Mouse (Mus musculus) adrenal gland, postnatal 4 days (tissue): ENCODE data around the gene Mapt. TPM values are rescaled to one million over a fixed set of nuclear protein-coding genes. Genes with fewer than 3 reads are reported as not detected.
A peak's percentile ranks its signal among the peaks of the same experiment; 100 is the strongest.
"Not testable (repeated sequence)": the region's sequence is repeated elsewhere in the genome, so short reads cannot be mapped to it uniquely, and the experiment has no call there.

Experiments
- DNase-seq, 2 experiments: peaks; one replicate each; pipeline ENCODE4 v3.0.0; 2021 to 2022; ENCODE audit warnings: low spot score in 2 of 2, mixed read lengths in 2 of 2
- long read RNA-seq, 2 experiments: library from polyadenylated mRNA; stranded (forward); transcript quantifications; one replicate each; pipeline ENCODE4 v2.0.0; 2021
- total RNA-seq, 2 experiments: library from RNA; stranded (reverse); gene quantifications; 2 replicates each; pipeline ENCODE4 v1.2.3; 2021

Mapt gene
- total RNA-seq, result 100 to 1,000 TPM; 105 to 107 TPM
- long read RNA-seq, experiment 1, full-length matches to known transcripts, result 3 of 26 reads
- long read RNA-seq, experiment 1, partial matches to known transcripts, result 7 of 26 reads
- long read RNA-seq, experiment 1, other reads (novel, unspliced or antisense), result 16 of 26 reads
- long read RNA-seq, experiment 2, full-length matches to known transcripts, result 8 of 65 reads
- long read RNA-seq, experiment 2, partial matches to known transcripts, result 20 of 65 reads
- long read RNA-seq, experiment 2, other reads (novel, unspliced or antisense), result 37 of 65 reads

- DNase-seq, result peak; percentile 69 to 88
Measured at GRCm38 (mm10) chr11:104231041-104231911, at the start of gene Mapt. Mapt (plus strand) TSS chr11:104231390.

GRCm38 (mm10) chr11:104182141-104182540 lies 49.0 kb upstream of the Mapt start:
- no peak for DNase-seq

GRCm38 (mm10) chr11:104186135-104186836 lies 44.9 kb upstream of the Mapt start, which contains the start of gene Sppl2c:
Sppl2c (plus strand) TSS chr11:104186327.
- no peak for DNase-seq

- DNase-seq, result no peak
Measured at GRCm38 (mm10) chr11:104186837-104187150, 44.4 kb upstream of the Mapt start.

GRCm38 (mm10) chr11:104187766-104188165 lies 43.4 kb upstream of the Mapt start:
- DNase-seq, result no peak

- no peak for DNase-seq
Measured at GRCm38 (mm10) chr11:104190008-104190407, 41.2 kb upstream of the Mapt start.

- DNase-seq, result no peak
Measured at GRCm38 (mm10) chr11:104195382-104195781, 35.8 kb upstream of the Mapt start.

GRCm38 (mm10) chr11:104195791-104196190 lies 35.4 kb upstream of the Mapt start:
- DNase-seq, result peak; percentile 33 to 66

- DNase-seq, result no peak
Measured at GRCm38 (mm10) chr11:104197861-104198260, 33.3 kb upstream of the Mapt start.

- no peak for DNase-seq
Measured at GRCm38 (mm10) chr11:104203271-104203670, 27.9 kb upstream of the Mapt start.

- DNase-seq, result no peak
Measured at GRCm38 (mm10) chr11:104206573-104206972, 24.6 kb upstream of the Mapt start.

- no peak for DNase-seq
Measured at GRCm38 (mm10) chr11:104209041-104209440, 22.1 kb upstream of the Mapt start.

GRCm38 (mm10) chr11:104211251-104211650 lies 19.9 kb upstream of the Mapt start:
- DNase-seq, result no peak

GRCm38 (mm10) chr11:104214128-104214527 lies 17.1 kb upstream of the Mapt start:
- not testable (repeated sequence) for DNase-seq

- DNase-seq, result no peak
Measured at GRCm38 (mm10) chr11:104218075-104218474, 13.1 kb upstream of the Mapt start.

GRCm38 (mm10) chr11:104220291-104220690 lies 10.9 kb upstream of the Mapt start:
- no peak for DNase-seq

- no peak for DNase-seq
Measured at GRCm38 (mm10) chr11:104221751-104222150, 9.4 kb upstream of the Mapt start.

- no peak for DNase-seq
Measured at GRCm38 (mm10) chr11:104223301-104223700, 7.9 kb upstream of the Mapt start.

GRCm38 (mm10) chr11:104229391-104229790 lies 1.8 kb upstream of the Mapt start:
- no peak for DNase-seq

GRCm38 (mm10) chr11:104230066-104230778 lies 968 bp upstream of the Mapt start:
- DNase-seq, result no peak
